Mouse (Mus musculus): ENCODE data around the gene Akt1s1. TPM values are rescaled to one million over a fixed set of nuclear protein-coding genes. Genes with fewer than 3 reads are reported as not detected.

The Akt1s1 gene
- total RNA-seq, 2 experiments from 2014 or later: 18.2 to 26.5 TPM

DNA sequence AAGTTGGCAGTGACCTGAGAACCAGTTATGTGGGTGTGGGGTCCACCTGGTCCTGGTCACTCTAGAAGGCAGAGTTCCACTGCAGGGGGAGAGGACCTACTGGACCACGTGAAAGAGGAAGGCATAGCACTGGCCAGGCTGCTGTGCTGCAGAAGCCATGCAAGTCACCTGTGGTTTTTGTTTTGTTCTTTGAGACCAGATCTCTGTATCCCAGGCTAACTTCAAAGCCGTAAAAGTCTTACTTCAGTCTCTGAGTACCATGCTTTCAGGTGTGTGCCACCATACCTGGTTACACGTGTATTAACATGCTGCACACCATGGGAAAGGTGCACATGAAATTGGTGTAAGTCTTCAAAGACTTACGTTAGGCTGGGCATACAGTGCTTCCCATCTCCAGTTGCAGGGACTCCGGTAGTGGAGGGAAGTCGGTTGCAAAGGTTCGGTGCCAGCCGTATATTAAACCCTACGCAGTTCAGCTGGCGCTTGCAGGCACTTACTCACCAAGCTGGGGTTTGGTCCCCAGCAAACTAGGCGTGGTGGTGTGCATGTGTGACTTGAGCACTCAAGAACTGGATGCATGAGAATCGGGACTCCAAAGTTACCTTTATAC is 2.9 kb downstream of the Akt1s1 start:
- no peak for ATAC-seq (replicated peaks; ENCODE audit: poor library complexity, severe bottlenecking)

DNA sequence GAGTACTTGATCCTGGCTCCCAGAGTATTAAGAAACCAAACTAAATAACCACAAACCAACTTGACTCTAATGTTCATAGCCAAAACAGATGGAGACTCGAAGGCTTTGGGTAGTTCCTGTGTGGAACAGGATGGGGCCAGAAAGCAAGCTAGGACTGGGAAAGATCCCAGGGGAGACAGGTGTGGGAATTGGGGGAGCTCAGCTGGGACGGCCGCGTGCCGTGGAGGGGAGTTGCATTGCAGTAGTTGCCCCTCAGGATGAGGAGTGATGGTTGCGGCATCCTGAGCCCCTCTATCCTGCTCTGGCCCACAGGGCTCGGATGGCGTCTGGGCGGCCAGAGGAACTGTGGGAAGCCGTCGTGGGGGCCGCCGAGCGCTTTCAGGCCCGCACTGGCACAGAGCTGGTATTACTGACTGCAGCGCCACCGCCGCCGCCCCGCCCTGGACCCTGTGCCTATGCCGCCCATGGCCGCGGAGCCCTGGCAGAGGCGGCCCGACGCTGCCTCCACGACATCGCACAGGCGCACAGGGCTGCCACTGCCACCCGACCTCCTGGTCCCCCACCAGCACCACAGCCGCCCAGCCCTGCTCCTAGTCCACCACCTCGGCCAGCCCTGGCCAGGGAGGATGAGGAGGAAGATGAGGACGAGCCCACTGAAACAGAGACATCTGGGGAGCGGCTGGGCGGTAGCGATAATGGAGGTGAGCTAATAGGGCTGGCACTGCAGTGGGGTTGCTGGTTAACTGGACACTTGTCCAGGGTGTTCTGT is 3.7 kb downstream of the Akt1s1 start:
- no peak for ATAC-seq (replicated peaks; ENCODE audit: poor library complexity, severe bottlenecking)

DNA sequence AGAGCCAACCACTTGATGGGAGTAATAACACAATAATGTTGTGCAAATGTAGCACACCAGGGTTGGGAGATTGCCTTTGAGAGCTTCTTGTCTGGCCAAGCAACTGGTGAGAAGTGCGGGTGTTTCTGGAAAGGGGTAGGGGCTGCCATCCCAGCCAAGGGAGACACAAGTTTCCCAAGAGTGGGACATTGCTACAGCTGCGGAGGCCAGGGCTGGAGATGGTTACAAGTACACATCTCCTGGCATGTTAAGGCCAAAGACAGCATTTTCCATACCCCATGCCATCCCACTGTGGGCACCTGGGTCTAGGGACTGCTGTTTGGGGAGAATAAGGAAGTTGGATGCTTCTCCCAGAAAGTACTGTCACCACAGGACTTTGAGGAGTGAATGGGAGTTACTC is 4.3 kb downstream of the Akt1s1 start:
- ATAC-seq (replicated peaks; ENCODE audit: poor library complexity, severe bottlenecking): no peak

DNA sequence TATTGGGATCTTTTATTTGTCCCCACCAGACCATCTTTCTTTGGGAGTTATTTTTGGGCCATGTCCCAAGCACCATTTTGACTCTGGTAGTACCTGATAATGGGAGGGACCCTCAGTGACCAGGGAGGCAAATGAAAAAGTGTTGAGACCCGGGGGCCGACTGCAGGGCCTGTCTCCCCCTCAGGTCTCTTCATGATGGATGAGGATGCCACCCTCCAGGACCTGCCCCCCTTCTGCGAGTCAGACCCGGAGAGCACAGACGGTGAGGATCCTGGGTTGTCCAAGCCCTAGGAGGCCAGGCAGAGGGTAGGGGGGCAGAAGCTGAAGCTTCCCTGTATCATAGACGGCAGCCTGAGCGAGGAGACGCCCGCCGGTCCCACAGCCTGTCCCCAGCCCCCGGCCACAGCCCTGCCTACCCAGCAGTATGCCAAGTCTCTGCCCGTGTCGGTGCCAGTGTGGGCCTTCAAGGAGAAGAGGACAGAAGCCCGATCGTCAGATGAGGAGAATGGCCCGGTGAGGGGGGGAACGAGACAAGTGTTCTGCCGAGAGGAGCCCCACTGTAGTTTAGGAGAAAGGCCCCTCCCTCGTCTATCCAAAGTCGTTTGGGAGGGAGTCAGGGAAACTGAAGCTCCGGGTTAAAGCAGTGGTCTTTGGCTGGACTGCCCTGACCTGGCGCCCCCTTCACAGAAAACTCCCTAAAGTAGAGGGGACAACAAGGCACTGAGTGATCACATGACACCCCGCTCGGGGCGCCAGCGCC is 5.0 kb downstream of the Akt1s1 start:
- no peak for ATAC-seq (replicated peaks; ENCODE audit: poor library complexity, severe bottlenecking)

DNA sequence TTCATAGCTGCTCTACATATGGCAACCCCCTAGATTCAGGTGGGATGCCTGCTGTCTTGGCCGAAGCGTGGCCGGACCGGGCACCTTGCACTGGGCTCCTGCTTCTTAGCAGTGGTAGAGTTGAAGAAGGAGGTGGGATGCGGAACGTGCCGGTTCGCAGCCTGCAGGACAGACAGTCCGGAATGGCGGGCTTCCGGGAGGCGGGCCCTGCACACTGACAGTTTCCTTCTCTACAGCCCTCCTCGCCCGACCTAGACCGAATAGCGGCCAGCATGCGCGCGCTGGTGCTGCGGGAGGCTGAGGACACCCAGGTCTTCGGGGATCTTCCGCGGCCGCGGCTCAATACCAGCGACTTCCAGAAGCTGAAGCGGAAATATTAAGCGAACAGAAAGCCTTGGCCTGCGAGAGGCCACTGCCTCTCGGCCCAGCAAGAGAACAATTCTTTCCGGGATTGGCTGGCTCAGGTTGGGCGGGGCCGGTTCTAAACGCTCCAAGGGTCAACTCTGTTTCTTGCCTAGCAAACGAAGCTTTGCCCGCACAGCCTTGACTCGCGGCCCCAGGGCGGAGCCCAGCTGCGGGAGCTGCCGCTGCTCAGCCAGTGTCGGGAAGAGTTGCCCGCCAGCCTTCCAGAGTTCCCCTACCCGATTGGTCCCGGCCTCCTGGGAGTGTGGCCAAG is 5.7 kb downstream of the Akt1s1 start:
- ATAC-seq (replicated peaks; ENCODE audit: poor library complexity, severe bottlenecking): peak; percentile 20

DNA sequence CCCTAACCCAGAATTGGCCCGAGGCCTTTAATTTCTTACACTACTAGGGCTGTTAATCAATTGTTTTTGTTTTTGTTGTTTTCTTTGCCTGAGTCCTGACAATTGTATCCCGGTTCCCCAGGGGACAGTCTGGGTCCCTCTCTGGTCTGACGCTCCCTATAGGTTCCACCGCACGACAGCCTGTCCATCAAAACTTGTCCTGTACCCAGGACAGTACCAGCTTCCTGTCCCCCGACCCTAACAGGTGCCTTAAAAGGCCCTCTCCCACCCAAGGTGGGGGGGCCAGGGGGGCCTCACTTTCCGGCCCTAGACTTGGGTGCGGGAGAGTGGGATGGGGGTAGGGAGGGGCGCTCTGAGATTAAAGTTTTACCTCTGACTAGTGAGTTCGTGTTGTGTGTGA is 6.2 kb downstream of the Akt1s1 start:
- no peak for ATAC-seq (replicated peaks; ENCODE audit: poor library complexity, severe bottlenecking)

DNA sequence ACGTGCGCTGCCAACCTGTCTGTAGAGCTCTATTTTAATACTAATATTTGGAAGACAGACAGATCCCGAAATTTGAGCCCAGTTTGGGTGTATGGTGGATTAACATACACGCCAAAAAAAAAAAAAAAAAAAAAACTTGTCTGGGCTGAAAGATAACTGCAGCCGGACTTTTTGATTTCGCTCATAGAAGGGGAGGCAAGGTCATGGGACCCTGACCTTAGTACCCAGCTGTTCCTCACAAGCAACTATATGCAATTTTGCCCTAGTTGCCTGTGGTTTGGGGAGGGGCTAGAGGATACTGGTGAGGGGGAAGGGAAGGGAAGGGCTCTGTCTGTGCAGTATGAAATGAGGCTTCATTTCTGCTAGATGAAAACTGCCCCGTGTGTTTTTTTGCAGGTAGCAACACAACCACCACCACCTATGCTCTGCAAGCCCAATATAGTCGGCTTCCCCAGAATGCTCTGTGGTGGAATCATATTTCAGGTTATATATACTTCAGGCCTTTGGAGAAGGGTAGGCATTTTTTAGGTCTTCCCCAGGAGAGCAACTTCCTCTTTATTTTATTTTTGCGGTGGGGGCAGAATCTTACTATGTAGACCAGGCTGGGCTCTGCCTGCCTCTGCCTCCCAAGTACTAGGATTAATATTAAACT is 7.6 kb downstream of the Akt1s1 start:
- ATAC-seq (replicated peaks; ENCODE audit: poor library complexity, severe bottlenecking): peak; percentile 13; the same call in 1 of the 2 replicates

DNA sequence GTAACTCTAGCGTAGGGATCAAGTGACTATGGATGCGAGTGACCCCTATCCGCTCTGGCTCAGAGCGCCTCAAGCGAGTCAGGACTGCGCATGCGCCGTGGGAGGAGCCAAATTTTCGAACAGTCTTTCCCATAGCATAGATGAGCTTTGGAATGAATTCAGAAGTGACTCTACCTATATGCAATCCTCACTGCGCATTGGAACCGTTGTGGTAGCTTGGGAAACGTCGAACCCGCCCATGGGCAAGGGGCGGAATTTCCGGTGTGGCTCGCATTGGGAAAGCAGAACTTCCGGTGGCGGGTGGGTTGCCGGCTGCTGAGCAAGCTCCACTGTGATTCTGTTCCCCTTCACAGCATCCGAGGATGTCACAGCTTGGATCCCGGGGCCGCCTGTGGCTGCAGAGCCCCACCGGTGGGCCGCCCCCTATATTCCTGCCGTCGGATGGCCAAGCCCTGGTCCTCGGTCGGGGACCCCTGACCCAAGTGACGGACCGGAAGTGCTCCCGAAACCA is 8.3 kb downstream of the Akt1s1 start, which contains the start of gene Pnkp:
TSS of gene Pnkp (plus strand) at position 98 of the 511 bp plus-strand sequence.
- ATAC-seq (replicated peaks; ENCODE audit: poor library complexity, severe bottlenecking): peak; percentile 62

DNA sequence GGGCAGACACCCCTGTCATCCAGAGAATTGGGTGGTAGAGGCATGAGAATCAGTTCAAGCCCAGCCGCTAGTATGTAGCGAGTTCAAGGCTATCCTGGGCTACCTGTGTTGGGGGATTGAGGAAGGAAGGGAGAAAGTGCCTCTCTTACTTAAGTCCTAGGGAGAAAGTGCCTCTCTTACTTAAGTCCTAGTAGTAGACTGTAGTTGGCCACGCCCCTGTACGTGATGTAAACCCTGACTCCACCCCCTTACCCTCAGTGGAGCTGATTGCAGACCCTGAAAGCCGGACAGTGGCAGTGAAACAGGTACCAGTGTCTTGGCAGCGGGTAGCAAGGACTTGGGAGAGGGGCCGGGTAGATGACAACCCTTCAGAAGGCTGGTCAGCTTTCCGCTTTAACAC is 9.1 kb downstream of the Akt1s1 start:
- ATAC-seq (replicated peaks; ENCODE audit: poor library complexity, severe bottlenecking): peak; percentile 52

DNA sequence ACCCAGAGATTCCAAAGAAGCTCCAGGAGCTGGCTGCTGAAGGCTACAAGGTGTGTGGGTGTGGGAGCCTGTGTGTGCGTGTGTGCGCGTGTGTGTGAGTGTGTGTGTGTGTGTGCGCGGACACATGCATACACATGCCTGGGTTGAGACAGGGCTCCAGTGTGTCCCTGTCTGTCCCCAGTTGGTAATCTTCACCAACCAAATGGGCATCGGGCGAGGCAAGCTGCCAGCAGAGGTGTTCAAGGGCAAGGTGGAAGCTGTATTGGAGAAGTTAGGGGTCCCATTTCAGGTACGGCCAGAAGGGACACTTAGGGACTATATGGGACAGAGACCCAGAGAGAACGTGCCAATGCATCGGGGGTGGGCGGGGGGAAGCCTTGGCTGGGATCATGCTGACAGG is 11.1 kb downstream of the Akt1s1 start:
- no peak for ATAC-seq (replicated peaks; ENCODE audit: poor library complexity, severe bottlenecking)

DNA sequence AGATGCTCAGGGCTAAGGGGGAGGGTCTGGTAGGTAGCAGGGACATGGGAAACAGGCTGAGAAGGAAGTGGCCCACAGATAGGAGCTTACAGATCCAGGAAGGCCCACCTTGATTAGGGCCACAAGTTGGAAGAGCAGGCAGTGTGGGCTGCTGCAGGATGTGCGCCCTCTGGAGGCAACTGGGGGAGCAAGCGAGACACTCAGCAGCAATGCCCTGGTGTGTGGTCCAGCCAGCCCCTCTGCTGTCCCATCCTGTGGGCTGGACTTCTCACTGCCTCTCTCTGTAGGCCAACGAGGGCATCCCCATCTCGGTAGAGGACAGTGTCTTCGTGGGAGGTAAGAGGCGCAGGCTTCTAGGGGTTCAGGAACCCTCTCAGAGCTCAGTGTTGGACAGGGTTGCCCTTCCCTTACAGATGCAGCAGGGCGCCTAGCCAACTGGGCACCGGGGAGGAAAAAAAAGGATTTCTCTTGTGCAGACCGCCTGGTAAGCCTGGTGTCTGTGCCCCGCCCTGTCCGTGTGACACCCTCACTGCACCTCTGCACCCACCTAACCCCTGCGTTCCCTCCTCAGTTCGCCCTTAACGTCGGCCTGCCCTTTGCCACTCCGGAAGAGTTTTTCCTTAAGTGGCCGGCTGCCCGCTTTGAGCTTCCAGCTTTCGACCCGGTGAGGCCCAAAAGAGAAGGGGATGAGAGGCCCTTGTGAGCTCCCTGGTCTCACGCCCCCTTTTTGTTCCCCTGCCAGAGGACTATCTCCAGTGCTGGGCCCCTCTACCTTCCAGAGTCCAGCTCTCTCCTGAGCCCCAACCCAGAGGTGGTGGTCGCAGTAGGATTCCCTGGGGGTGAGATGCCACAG is 12.0 kb downstream of the Akt1s1 start:
- ATAC-seq (replicated peaks; ENCODE audit: poor library complexity, severe bottlenecking): peak; percentile 23; the same call in 1 of the 2 replicates

DNA sequence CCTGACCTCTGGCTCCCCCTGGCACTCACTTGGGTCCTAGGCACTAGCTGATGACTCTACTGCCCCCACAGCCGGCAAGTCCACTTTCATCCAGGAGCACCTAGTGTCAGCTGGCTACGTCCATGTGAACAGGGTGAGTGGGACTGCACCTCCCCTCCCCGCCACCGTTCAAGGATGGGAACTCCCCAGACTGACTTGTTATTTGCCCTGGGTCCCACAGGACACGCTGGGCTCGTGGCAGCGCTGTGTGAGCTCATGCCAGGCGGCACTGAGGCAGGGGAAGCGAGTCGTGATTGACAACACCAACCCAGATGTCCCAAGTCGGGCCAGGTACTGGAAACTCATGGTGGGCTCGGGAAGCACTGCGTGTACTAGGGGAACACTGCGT is 12.6 kb downstream of the Akt1s1 start:
- ATAC-seq (replicated peaks; ENCODE audit: poor library complexity, severe bottlenecking): no peak

DNA sequence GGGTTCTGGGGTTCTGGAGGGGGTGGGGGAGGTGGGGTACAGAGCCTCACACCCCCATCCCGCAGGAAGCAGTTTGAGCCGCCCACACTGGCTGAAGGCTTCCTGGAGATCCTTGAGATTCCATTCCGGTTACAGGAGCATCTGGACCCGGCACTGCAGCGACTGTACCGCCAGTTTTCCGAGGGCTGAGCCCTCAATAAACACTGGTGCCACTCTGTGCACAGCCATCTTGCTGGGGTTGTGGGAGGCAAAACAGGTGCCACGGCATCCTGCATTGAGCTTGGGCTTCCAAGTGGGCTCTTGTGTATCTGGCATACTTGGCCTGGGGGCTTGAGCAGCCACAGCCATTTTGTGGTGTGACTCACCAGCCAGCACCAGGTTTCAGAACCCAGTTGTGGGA is 13.6 kb downstream of the Akt1s1 start:
- no peak for ATAC-seq (replicated peaks; ENCODE audit: poor library complexity, severe bottlenecking)

DNA sequence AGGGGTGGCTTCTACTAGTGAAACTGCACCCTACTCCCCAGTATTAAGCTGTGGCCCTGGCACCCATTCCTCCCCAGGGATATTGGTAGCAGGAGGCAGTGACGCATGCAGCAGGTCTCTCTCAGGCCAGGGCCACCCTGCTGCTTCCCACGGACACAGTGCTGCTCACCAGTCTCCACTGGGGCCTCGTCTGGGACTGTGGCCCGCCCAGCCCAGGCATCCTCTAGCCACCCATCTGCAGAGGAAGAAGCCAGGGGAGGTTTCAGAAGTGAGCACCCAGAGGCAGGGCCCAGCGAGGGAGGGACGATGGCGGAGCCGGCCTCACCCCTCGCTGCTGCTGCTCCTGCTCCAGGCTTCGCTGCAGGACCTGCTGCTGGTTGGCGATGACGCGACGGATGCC is 14.4 kb downstream of the Akt1s1 start:
- no peak for ATAC-seq (replicated peaks; ENCODE audit: poor library complexity, severe bottlenecking)

DNA sequence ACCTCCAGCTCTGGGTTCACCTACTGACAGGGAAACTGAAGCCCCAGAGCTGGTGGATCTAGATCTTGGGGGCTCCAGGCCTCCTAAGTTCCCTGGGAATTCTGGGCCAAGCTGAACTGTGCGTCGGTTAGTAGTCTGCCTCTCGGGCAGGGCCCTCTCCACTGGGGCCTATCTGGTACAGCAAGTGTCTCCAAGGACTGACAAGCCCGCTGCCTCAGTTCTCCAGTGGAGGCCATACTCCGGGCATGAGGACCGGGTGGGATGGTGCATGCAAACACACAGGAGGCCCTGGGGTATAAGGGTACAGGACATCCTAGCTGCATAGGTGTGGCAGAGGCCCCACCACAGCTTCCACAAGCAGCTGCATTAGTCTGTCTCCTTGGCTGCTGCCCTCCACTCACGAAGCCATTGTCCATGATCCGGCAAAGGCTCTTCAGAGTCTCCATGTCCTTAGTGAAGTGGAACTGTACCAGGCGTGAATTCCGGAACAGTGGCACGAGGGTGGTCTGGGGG is 15.2 kb downstream of the Akt1s1 start:
- ATAC-seq (replicated peaks; ENCODE audit: poor library complexity, severe bottlenecking): no peak

DNA sequence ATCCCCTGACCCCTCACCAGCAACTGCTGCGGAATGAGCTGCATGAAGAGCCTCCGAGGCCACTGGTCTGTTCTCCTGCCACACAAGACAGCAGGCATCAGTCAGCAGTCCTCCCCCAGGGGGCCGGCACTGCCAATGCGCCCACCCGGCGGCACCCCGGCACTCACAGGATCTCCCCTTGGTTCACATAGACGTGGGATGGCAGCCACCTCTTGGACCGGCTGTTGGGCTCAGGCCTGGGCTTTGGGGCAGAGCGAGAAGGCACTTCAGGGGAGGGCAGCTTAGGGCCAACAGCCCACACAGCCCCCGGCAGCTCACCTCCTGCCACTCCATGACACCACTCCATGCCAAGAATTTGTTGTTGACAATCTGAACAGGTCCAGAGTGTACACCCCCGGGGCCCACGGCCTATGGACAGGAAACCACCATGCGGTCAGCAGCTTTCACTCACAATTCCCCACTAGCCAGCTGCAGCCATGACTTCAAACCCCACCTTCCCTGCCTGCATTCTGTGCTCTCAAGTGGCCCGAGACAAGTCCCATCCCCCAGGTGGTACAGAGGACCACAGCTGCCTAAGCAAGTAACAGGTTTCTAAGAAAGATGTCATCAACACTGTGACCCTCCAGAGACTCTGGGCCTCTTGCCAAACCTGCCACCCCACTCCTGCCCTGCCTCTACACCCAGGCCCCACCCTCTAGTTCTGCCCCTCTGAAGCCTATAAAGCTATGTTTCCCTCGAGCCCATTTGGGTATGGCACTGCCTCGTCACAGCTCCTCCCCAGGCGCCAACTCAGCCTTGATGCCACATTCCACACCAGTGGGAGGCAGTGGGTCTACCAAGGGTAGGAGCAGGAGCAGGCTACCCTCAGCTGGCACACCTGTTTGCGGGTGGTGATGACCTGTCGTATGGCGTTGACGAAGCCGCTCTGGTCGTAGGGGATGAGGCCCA is 16.1 kb downstream of the Akt1s1 start:
- no peak for ATAC-seq (replicated peaks; ENCODE audit: poor library complexity, severe bottlenecking)

DNA sequence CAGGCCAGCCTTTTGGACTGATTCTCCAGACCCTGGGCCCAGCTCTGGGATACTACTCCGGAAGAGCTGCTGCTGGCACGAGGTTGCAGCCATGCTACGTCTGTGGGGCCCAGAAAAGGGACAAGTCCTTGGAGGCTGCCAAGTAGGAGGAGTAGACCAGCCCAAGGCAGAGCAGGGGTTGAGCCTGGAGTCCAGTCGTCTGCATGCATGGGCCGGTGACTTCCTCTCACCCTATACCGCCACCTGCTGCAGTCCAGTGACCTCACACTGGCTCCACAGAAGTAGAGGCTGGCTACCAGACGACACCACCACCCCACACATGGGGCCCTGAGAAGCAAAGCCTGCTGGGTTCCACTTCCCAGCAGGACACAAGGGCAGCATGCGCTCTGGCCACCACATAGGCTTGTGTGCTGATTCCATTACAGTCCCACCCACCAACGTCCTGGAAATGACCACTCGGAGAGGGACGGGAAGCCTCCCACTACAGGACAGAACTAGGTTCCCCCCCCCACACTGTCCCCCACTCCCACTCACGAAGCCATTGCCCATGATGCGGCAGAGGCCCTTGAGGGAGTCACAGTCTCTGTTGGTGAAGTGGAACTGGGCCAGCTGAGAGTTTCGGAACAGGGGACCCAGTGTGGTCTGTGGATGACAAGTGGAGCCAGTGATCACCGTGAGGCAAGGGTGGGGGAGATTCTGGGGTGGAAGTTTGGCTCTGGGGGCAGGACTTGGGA is 17.7 kb downstream of the Akt1s1 start:
- ATAC-seq (replicated peaks; ENCODE audit: poor library complexity, severe bottlenecking): peak; percentile 45
